Mouse (Mus musculus): ENCODE measurements around the gene Ankmy1.

The Ankmy1 gene

GRCm38 (mm10) chr1:92874011-92874410 is 28.7 kb downstream of the Ankmy1 start:
- no peak for DNase-seq (ENCODE audit: low spot score in 2 of 2)

- DNase-seq (ENCODE audit: low spot score in 2 of 2), result no peak
Observed at GRCm38 (mm10) chr1:92872666-92873065, 30.0 kb downstream of the Ankmy1 start.

DNA sequence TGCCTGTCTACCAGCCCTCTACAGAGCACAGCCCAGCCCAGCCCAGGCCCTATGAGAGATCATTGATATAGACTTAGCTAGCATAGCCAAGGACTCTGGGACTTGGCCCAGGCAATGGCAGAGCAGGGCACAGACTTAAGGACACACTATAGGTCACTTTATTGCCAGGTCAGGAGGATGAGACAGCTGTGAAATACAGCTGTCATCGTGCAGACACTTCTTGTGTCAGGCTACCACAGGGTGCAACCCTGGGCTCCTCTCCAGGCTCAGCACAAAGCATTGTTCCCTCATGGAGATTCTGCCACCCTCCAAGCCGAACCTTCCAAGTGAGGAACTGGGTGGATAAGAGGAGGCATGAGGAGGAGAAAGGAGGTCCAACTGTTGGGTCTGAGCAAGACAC is 32.7 kb downstream of the Ankmy1 start:
- DNase-seq (ENCODE audit: low spot score in 2 of 2), result no peak

DNA sequence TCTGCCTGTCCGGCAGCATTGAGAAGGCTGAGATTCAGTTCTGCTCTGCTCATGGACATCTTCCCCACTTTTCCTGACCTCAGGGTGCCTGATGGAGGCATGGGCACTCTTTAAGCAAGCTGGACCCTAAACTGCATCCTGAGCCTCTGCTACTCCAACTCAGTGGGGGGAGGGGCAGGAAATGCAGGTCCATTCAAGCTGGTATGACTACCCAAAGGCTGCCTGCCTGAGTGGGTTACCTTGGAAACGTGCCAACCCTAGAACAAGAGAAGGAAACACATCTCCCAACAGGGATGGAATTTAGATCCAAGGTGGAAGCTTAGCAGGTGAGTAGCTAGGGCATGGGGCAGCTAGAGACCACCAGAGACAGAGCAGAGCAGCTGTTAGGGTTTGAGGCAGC is 36.5 kb downstream of the Ankmy1 start:
- no peak for DNase-seq (ENCODE audit: low spot score in 2 of 2)

DNA sequence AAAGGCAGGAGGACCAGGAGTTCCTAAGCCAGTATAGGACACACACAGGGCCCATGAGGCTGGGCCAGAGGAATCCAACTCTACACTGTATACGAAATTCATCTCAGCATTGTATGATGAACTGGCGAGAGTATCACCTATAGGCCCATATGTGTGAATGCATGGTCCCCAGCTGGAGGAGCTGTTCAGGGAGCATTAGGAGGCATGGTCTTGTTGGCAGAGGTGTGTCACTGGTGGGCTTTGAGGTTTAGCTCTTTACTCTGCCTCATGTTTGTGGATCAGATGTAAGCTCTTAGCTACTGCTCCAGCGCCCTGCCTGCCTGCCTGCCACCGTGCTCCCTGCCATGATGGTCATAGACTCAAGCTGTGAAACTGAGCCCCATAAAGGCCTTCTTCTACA is 39.4 kb downstream of the Ankmy1 start:
- DNase-seq (ENCODE audit: low spot score in 2 of 2), result no peak

GRCm38 (mm10) chr1:92861503-92861902 is 41.2 kb downstream of the Ankmy1 start:
- no peak for DNase-seq (ENCODE audit: low spot score in 2 of 2)

DNA sequence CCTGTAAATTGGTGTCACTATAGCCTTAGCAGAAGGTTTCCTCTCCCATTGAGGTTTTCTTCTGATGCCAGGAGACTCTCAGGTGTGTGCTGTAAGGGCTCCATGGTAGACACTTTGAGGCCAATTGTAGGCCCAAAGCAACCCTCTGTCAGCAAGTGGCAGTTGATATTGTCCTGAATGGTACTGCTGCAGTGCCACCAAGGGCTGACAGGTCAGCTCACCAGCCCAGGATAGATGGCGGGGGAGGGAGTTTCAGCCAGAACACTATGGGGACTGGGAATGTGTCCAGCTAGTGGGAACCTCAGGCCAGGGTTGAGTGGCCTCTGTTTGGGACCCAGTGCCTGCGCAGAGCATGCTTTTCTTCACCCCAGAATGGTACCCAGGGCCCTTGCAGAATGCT is 50.3 kb downstream of the Ankmy1 start:
- DNase-seq (ENCODE audit: low spot score in 2 of 2), result no peak

DNA sequence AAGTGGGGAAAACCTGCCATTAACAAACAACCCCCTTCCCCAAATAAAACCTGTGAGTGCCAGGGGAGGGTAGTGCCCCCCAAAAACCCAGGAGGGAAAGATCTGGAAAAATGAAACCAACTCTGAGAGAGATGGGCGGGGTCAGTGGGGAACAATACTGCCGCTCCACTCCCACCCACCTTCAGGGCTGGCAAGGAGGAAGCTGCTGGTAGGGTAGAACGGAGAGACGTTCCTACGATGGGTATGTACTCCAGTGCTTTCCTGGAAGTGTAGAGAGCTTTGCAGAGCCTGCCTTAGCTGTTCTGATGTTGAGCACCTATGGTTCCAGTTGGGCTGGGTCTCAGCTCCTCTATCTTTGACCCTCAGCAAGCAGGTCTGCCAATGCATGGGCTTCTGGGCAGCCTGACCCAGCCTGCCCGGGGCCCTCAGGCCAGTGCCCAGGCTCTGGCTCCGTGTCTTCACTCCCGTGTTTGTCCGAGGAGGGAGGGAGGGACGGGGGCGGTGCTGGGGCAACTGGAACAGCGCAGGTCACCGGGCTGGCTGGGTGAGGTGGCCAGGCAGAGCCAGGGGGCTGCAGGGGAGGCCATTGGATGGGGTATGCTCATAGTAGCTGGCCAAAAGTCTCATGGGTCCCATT is 52.6 kb downstream of the Ankmy1 start:
- no peak for DNase-seq (ENCODE audit: low spot score in 2 of 2)

DNA sequence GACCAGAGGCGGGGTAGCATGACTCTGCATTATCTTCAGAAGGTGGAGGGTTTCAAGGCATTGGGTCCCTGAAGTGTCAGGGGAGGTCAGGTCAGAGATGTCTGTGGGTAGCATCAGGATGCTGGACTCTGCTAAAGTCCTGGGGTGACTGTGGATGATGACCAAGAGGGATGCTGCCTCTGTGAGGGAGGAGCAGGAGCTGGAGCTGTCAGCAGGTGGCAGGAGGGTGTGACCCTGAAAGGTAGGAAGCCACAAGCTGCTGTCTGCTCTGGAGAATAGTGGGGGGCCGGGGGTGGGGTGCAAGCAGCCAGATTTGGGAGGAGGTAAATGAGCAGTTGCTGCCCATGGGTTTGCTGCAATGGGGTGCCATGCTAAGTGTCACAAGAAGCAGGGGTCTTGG is 53.2 kb downstream of the Ankmy1 start:
- DNase-seq (ENCODE audit: low spot score in 2 of 2), result no peak

DNA sequence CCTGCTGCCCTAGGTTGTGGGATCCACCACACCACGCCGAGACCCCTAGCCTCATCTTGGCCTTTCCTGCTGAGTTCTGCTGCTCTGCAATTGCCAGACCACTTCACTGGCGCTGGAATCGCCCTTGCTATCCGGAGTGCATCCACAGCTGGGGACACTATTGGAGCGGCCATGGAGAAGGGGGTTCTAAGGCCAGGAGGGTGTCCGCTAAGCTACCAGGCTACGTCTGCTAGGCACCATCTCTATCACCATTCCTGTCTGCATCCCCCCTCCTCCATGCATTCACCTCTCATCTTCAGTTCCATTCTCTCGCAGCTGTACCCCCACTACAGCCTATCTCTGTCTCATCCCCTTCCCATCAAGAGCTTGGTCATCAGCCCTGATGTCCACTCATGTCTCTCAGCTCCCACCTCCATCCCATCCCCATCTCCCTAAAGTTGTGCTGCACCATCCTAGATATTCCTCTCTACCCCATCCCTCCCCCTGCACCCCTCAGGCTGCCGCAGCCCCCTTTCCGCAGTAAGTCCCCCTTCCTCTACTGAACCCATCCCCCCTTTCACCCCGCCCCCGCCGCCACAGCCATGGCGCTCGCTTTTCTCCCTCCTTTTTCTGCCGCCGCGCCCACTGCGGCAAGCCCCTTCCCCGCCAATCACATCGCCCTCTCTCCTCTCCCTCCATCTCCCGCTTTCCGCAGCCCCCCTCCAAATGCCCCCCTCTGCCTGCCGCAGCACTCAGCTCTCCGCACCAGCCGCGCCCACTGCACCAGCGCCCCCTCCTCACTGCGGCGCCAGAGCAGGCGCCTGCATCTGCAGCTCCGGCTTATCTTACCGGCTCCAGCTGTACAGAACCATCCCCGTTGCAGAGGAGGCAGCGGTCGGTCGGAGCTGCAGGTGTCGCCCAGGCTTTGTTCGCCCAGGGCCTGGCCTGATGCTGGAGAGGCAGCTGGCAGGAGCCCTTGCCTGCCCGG is 54.5 kb downstream of the Ankmy1 start:
- DNase-seq (ENCODE audit: low spot score in 2 of 2), result peak; percentile 65 to 76

DNA sequence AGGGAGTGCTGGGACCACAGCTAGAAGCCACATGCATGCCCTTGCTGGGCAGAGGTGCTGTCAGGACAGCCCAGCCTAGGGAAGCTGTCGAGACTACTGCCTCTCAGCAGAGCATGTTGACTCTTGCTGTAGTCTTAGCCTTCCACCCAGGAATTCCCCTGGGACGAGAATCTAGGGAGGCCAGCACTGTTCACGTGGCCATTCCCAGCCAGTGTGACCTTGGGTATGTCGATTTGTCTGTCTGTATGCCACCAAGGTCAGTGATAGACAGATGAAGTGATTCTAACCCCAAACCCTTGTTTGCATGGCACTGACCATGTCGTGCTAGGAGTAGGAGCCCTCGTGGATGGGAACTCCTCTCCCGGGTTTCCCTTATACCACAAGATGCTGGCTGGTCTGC is 56.8 kb downstream of the Ankmy1 start:
- no peak for DNase-seq (ENCODE audit: low spot score in 2 of 2)

DNA sequence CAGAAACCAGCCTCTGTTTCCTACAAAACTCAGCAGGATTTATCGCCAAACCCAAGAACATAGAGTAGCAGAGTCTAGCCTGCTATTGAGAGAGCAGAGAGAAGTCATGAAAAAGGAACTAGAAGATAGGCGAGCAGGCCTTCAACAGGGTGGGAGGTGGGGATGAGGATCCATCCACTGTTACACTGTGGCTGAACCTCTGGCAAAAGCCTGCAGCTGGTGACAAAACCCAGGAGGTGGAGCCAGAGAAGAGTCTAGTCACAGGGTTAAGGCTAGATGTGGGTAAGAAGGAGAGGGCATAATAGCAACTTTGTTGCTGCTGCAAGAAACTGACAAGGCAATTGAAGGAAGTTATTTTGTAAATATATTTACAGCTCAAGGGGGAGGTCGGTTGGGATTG is 61.3 kb downstream of the Ankmy1 start:
- no peak for DNase-seq (ENCODE audit: low spot score in 2 of 2)

DNA sequence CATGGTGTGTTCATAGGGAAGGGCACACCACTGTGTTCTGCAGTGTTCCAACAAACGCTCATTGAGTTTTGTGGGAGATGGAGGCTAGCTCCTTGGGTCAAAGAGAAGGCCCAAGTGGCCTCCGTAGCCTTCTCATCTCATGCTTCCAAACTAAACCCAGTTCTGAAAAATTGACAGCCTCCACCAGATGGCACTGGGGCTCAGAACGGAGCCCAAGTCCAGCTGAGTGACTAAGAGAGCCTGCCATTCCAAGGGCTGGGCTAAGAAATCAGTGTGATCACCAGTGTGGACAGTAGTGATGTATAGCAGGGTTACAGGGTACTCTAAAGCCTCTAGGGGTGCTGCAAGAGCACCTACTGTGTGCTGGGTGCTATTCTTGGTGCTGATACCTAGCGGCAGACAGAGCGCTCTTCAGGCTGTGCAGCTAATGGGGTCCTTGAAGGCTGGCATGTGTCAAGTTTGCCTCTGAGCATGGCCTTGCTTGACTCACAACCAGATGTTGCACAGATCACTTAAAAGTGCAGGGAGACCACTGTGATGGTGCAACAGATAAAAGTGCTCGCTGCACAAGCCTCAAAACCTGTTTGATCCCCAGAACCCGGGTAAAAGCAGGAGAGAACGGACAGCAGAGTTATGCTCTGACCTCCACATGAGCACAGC is 62.3 kb downstream of the Ankmy1 start:
- peak in 1 of 2 experiments; percentile 7 for DNase-seq (ENCODE audit: low spot score in 2 of 2)

DNA sequence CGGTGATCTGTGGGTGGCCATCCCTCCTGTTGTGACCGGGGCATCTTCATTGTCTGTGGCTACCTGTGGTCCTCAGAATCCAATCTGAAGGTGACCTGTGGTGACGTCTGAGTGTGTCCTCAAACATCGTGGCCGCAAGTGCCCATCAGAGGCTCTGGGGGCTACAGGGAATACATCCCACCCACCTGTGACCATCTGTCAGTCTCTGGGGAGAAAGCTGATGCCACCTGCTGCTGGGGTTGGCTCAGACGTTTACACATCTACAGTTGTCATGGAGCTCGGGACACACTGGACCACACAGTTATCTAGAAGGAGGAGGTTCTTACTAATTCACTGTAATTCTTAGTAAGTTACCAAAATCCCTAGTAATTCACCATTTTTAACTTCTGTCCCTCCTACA is 63.5 kb downstream of the Ankmy1 start:
- DNase-seq (ENCODE audit: low spot score in 2 of 2), result peak in 1 of 2 experiments; percentile 10

GRCm38 (mm10) chr1:92837931-92838833 is 64.5 kb downstream of the Ankmy1 start:
- peak; percentile 26 to 47 for DNase-seq (ENCODE audit: low spot score in 2 of 2)

DNA sequence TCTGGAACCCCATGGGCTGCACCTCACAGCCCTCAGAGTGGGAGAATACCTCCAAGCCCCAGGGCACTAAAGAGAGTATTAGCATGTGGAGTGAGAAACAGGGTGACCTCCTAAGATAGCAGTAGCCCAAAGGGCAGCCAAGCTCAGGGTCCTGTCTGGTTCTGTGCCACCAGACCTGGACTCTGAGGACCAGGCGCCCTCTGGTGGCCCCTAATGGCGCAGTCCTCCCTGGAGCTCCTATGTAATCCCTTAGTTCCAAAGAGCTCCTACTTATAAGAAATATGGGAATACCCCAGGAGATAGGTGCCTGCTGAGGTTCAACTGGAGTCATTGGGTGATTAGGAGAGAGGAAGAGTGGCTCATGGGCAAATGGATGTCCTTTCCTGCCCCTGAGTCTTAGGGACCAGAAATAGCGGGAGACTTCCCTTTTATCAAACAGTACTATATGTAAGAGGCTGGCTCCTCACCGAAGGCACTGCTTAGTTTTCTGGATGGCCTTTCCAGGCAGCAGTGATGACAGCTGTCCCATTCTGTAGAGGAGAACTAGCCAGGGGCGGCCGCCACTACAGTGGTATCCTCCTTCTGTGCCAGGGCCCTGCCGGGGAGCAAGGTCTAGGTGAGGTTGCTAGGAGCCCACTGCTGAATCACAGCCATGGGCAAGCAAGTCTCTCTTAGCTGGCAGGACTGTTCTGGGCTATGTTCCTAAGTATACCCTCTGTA is 68.6 kb downstream of the Ankmy1 start:
- peak in 1 of 2 experiments; percentile 80 for DNase-seq (ENCODE audit: low spot score in 2 of 2)

- peak in 1 of 2 experiments; percentile 67 for DNase-seq (ENCODE audit: low spot score in 2 of 2)
Observed at GRCm38 (mm10) chr1:92832011-92833010, 70.4 kb downstream of the Ankmy1 start.

DNA sequence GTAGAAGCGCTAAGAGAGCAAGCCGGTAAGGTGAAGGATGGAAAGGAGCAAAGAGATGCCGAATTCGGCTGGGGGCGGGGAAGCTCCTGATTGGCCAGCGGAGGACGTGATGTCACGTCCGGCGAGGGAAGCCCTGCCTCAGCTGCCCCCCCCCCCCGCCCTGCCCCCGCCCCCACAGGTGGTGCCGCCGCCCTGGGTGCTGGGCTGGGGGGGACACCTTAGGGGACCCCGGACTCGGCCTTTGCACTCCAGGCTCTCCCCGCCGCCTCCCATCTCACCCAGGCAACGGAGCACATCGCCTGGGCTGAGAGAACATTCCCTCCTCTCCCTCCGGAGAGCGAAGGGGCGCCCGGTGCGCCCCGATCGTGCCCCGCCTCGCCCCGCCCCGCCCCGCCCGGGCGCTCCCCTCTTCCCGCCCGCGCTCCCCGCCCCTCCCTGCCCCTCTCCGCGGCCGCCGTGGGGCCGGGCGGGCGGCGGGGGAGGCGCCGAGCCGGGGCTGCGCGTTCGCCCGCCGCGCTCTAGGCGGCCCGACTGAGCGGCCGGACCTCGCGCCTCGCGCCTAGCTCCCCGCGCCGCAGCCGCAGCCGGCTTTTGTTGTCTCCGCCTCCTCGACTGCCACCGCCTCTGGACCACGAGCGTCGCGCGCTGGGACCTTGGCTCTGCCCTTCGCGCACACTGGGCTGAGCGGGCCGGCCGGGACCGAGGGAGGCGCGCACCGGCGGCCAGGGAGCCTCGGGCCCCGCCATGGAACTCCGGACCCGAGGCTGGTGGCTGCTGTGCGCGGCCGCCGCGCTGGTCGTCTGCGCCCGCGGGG is 71.3 kb downstream of the Ankmy1 start, which contains the start of gene Gpc1:
Gpc1 (plus strand) TSS at position 458 of the 814 bp plus-strand sequence.
- peak; percentile 83 to 87 for DNase-seq (ENCODE audit: low spot score in 2 of 2)
